Mouse (Mus musculus) cortical plate, adult 2 months (tissue): ENCODE data around the gene Elp6.

ENCODE experiments used
- CTCF ChIP-seq: fragments of 200-500 bp; IDR thresholded peaks from 2 replicates; pipeline ENCODE4 v1.5.1; 2011; ENCODE audit warnings: mild to moderate bottlenecking, control low read depth, low read length; ENCODE audit not compliant: insufficient read depth; ENCODE audit errors: extremely low read depth
- POLR2A ChIP-seq: fragments of 200-500 bp; IDR thresholded peaks from 2 replicates; pipeline ENCODE4 v1.6.1; 2011; ENCODE audit warnings: mild to moderate bottlenecking, low read length, control low read depth; ENCODE audit not compliant: insufficient read depth; ENCODE audit errors: extremely low read depth

- TF ChIP-seq POLR2A (no peak), CTCF (no peak)
These were observed 53.4 kb downstream of the Elp6 start for GRCm38 (mm10) chr9:110358341-110358740.
